Mouse (Mus musculus): ENCODE data around the gene Cnih1. TPM values are rescaled to one million over a fixed set of nuclear protein-coding genes. Genes with fewer than 3 reads are reported as not detected.
"Not testable (repeated sequence)": the region's sequence is repeated elsewhere in the genome, so short reads cannot be mapped to it uniquely, and the experiment has no call there.

Gene Cnih1
- 10 to 100 TPM; 78.6 to 90.2 (median 83.1) TPM for total RNA-seq (2022)

- DNase-seq (ENCODE audit: low spot score in 2 of 2): peak; percentile 83 to 85
Measured at GRCm38 (mm10) chr14:46787787-46788504, at the start of gene Cnih1. Gene Cnih1, minus strand, starts transcription at chr14:46788411.

- DNase-seq (ENCODE audit: low spot score in 2 of 2): peak; percentile 18 to 25
Measured at GRCm38 (mm10) chr14:46832354-46833272, 44.4 kb upstream of the Cnih1 start.

GRCm38 (mm10) chr14:46831837-46832333 lies 43.7 kb upstream of the Cnih1 start, which contains the start of gene Cgrrf1:
Gene Cgrrf1, plus strand, starts transcription at chr14:46832125.
- peak; percentile 83 to 95 for DNase-seq (ENCODE audit: low spot score in 2 of 2)

GRCm38 (mm10) chr14:46831295-46831694 lies 43.1 kb upstream of the Cnih1 start:
- DNase-seq (ENCODE audit: low spot score in 2 of 2): no peak

- DNase-seq (ENCODE audit: low spot score in 2 of 2): no peak
Measured at GRCm38 (mm10) chr14:46827430-46827829, 39.2 kb upstream of the Cnih1 start.

- DNase-seq (ENCODE audit: low spot score in 2 of 2): no peak
Measured at GRCm38 (mm10) chr14:46823996-46824395, 35.8 kb upstream of the Cnih1 start.

- peak; percentile 95 to 97 for DNase-seq (ENCODE audit: low spot score in 2 of 2)
Measured at GRCm38 (mm10) chr14:46821873-46822716, 33.9 kb upstream of the Cnih1 start, which contains the start of gene Gmfb. Gene Gmfb, minus strand, starts transcription at chr14:46822242.

GRCm38 (mm10) chr14:46821271-46821872 lies 33.2 kb upstream of the Cnih1 start:
- no peak for DNase-seq (ENCODE audit: low spot score in 2 of 2)

- not testable (repeated sequence) for DNase-seq (ENCODE audit: low spot score in 2 of 2)
Measured at GRCm38 (mm10) chr14:46819961-46820360, 31.8 kb upstream of the Cnih1 start.

GRCm38 (mm10) chr14:46818743-46819142 lies 30.5 kb upstream of the Cnih1 start:
- DNase-seq (ENCODE audit: low spot score in 2 of 2): no peak

GRCm38 (mm10) chr14:46816916-46817622 lies 28.9 kb upstream of the Cnih1 start:
- no peak for DNase-seq (ENCODE audit: low spot score in 2 of 2)

GRCm38 (mm10) chr14:46815640-46816039 lies 27.4 kb upstream of the Cnih1 start:
- DNase-seq (ENCODE audit: low spot score in 2 of 2): no peak

- no peak for DNase-seq (ENCODE audit: low spot score in 2 of 2)
Measured at GRCm38 (mm10) chr14:46807927-46808326, 19.7 kb upstream of the Cnih1 start.

GRCm38 (mm10) chr14:46806186-46806585 lies 18.0 kb upstream of the Cnih1 start:
- no peak for DNase-seq (ENCODE audit: low spot score in 2 of 2)

GRCm38 (mm10) chr14:46803791-46804190 lies 15.6 kb upstream of the Cnih1 start:
- no peak for DNase-seq (ENCODE audit: low spot score in 2 of 2)

- no peak for DNase-seq (ENCODE audit: low spot score in 2 of 2)
Measured at GRCm38 (mm10) chr14:46803259-46803658, 15.0 kb upstream of the Cnih1 start.

GRCm38 (mm10) chr14:46800684-46801345 lies 12.6 kb upstream of the Cnih1 start:
- DNase-seq (ENCODE audit: low spot score in 2 of 2): no peak

GRCm38 (mm10) chr14:46794157-46794556 lies 5.9 kb upstream of the Cnih1 start:
- DNase-seq (ENCODE audit: low spot score in 2 of 2): no peak

- DNase-seq (ENCODE audit: low spot score in 2 of 2): no peak
Measured at GRCm38 (mm10) chr14:46790723-46791122, 2.5 kb upstream of the Cnih1 start.
